Mouse (Mus musculus) small intestine, adult 2 months (tissue): ENCODE data around the gene 4833439L19Rik. TPM values are rescaled to one million over a fixed set of nuclear protein-coding genes. Genes with fewer than 3 reads are reported as not detected.

Source experiments
- H3K27ac ChIP-seq: fragments of 200-500 bp; 2 replicates; pipeline ENCODE4 v1.5.1; 2012; ENCODE audit warnings: low read depth, low read length, control low read depth, inconsistent platforms; ENCODE audit not compliant: insufficient read depth
- H3K27me3 ChIP-seq: fragments of 200-500 bp; 2 replicates; pipeline ENCODE4 v1.6.1; 2012; ENCODE audit warnings: mild to moderate bottlenecking, moderate library complexity, low read length, inconsistent platforms; ENCODE audit not compliant: control insufficient read depth, insufficient read depth
- H3K36me3 ChIP-seq: fragments of 200-500 bp; 2 replicates; pipeline ENCODE4 v1.6.1; 2012; ENCODE audit warnings: mild to moderate bottlenecking, low read length, control low read depth, inconsistent platforms; ENCODE audit not compliant: control insufficient read depth, insufficient read depth
- H3K4me1 ChIP-seq: fragments of 200-500 bp; 2 replicates; pipeline ENCODE4 v1.6.1; 2012; ENCODE audit warnings: low read length, inconsistent platforms, mixed read lengths; ENCODE audit not compliant: control insufficient read depth, insufficient read depth, insufficient read length
- H3K4me3 ChIP-seq: fragments of 200-500 bp; 2 replicates; pipeline ENCODE4 v1.5.1; 2012; ENCODE audit warnings: low read depth, mild to moderate bottlenecking, control low read depth, inconsistent platforms, low read length, moderate library complexity
- CTCF ChIP-seq: fragments of 200-500 bp; IDR thresholded peaks from 2 replicates; pipeline ENCODE4 v1.5.1; 2012; ENCODE audit warnings: low read depth, mild to moderate bottlenecking, control low read depth, inconsistent platforms, low read length, moderate library complexity, mixed read lengths; ENCODE audit not compliant: insufficient replicate concordance, insufficient read length; ENCODE audit errors: extremely low read depth
- POLR2A ChIP-seq: fragments of 200-500 bp; IDR thresholded peaks from 2 replicates; pipeline ENCODE4 v1.6.1; 2012; ENCODE audit warnings: low read depth, mild to moderate bottlenecking, control low read depth, inconsistent platforms, low read length, moderate library complexity
- WGBS: fragments of 180-500 bp; shearing (Covaris S2); methylation state at CpG from one replicate; pipeline ENCODE4 v1.1.7; 2018; 5-methylcytosine and 5-hydroxymethylcytosine counted together
- polyA plus RNA-seq: library from polyadenylated mRNA; depleted of rRNA; stranded (reverse); fragments of >200 nt; gene quantifications from 2 replicates; pipeline ENCODE4 v1.2.3, GENCODE M21; 2012

The 4833439L19Rik gene
- polyA plus RNA-seq, 1 experiment, result 166 TPM

GRCm38 (mm10) chr13:54591776-54592356 is 26.6 kb upstream of the 4833439L19Rik start:
- TF ChIP-seq CTCF (no peak), POLR2A (no peak)
- H3K27me3 ChIP-seq, result no peaks in the 10 kb centered on the region
- peaks cover 10% of the 10 kb centered on the region for H3K4me1 ChIP-seq
- H3K4me3 ChIP-seq, result no peak overlapping the region
- 83% methylated on average over 8 of the region's 8 CpGs for WGBS
- peaks cover 8% of the 10 kb centered on the region; the same call in 1 of the 2 replicates for H3K36me3 ChIP-seq
- no peak overlapping the region for H3K27ac ChIP-seq

- peaks cover 7% of the 10 kb centered on the region; the same call in 1 of the 2 replicates for H3K36me3 ChIP-seq
- under 1% methylated on average over 51 of the region's 51 CpGs for WGBS
- no peaks in the 10 kb centered on the region; the same call in 1 of the 2 replicates for H3K4me1 ChIP-seq
- peak; percentile 39 for TF ChIP-seq POLR2A
- TF ChIP-seq CTCF, result no peak
- H3K27me3 ChIP-seq, result no peaks in the 10 kb centered on the region
- H3K27ac ChIP-seq, result peak within 1 kb of the TSS; percentile 56
- H3K4me3 ChIP-seq, result peak within 1 kb of the TSS; percentile 75
These were observed 25.0 kb upstream of the 4833439L19Rik start, which contains the start of the genes Nop16 and Higd2a for GRCm38 (mm10) chr13:54589996-54590951. Gene Nop16 (minus strand): TSS chr13:54590090. Gene Higd2a (plus strand): TSS chr13:54590207.

- no peak overlapping the region for H3K27ac ChIP-seq
- H3K36me3 ChIP-seq, result peaks cover 10% of the 10 kb centered on the region
- peak overlapping the region; percentile 75 for H3K4me3 ChIP-seq
- no peaks in the 10 kb centered on the region; the same call in 1 of the 2 replicates for H3K4me1 ChIP-seq
- H3K27me3 ChIP-seq, result no peaks in the 10 kb centered on the region
- TF ChIP-seq CTCF (no peak), POLR2A (no peak)
- under 1% methylated on average over 24 of the region's 24 CpGs for WGBS
These were observed 24.3 kb upstream of the 4833439L19Rik start for GRCm38 (mm10) chr13:54589414-54589995.

- no peaks in the 10 kb centered on the region for H3K27me3 ChIP-seq
- H3K4me3 ChIP-seq, result no peak overlapping the region
- peaks cover 10% of the 10 kb centered on the region; the same call in 1 of the 2 replicates for H3K4me1 ChIP-seq
- WGBS, result 80% methylated on average over 11 of the region's 11 CpGs
- H3K27ac ChIP-seq, result no peak overlapping the region
- H3K36me3 ChIP-seq, result peaks cover 15% of the 10 kb centered on the region
- TF ChIP-seq CTCF, result no peak
These were observed 20.6 kb upstream of the 4833439L19Rik start for GRCm38 (mm10) chr13:54585831-54586230.

GRCm38 (mm10) chr13:54582860-54583259 is 17.6 kb upstream of the 4833439L19Rik start:
- 28% methylated on average over 5 of the region's 5 CpGs for WGBS
- Histone ChIP-seq H3K4me3 (no peak overlapping the region), H3K4me1 (peaks cover 10% of the 10 kb centered on the region; the same call in 1 of the 2 replicates), H3K27ac (peak overlapping the region; percentile 26), H3K27me3 (no peaks in the 10 kb centered on the region), H3K36me3 (peaks cover 19% of the 10 kb centered on the region)
- no peak for TF ChIP-seq POLR2A
- no peak for TF ChIP-seq CTCF

- H3K27ac ChIP-seq, result peak overlapping the region; percentile 23
- WGBS, result 35% methylated on average over 10 of the region's 10 CpGs
These were observed 16.9 kb upstream of the 4833439L19Rik start for GRCm38 (mm10) chr13:54582126-54582525.

More at GRCm38 (mm10) chr13:54582126-54582525, 16.9 kb upstream of the 4833439L19Rik start:
- H3K27me3 ChIP-seq, result no peaks in the 10 kb centered on the region
- TF ChIP-seq POLR2A (no peak), CTCF (no peak)
- H3K4me3 ChIP-seq, result no peak overlapping the region
- peaks cover 19% of the 10 kb centered on the region for H3K36me3 ChIP-seq
- peaks cover 10% of the 10 kb centered on the region; the same call in 1 of the 2 replicates for H3K4me1 ChIP-seq
